Mouse (Mus musculus): ENCODE data around the gene Thrap3.

DNA sequence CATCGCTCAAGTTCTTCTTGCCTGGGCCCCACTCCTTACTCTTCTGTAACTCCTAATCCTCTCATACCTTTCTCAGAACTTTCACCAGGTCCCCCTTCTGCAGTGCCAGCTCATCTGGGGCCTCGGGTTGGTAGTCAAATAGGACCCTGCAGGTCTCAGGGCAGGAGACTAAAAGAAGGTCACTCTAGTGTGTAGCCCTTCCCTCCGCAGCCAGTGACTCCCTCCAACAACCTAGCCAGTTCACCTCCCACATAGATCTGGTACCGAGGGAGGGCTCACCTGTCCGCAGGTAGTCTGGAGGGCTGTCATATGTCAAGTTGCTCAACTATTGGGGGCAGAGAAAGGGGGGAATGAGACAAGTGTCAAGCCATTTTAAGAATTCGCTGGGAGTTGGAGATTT lies 41.1 kb downstream of the Thrap3 start:
- TF ChIP-seq CTCF (IDR thresholded peaks at IDR 0.05; ENCODE audit: borderline replicate concordance, insufficient read depth, low read depth, low read length) (no peak), POLR2A (IDR thresholded peaks at IDR 0.05; ENCODE audit: borderline replicate concordance, insufficient read depth, low read length) (no peak)

Data from cerebellum, adult 2 months (tissue).